Mouse (Mus musculus) embryonic facial prominence, embryonic 15.5 days (tissue): ENCODE results near the gene Gipc3. TPM values are rescaled to one million over a fixed set of nuclear protein-coding genes. Genes with fewer than 3 reads are reported as not detected.
A peak's percentile ranks its signal among the peaks of the same experiment; 100 is the strongest.

Experiments
- ATAC-seq: fragments of 200-750 bp; cut with Nextera tagmentation; 2 replicates; pipeline ENCODE4 v1.8.0; 2017; ENCODE audit warnings: low read depth, moderate TSS enrichment; ENCODE audit not compliant: insufficient number of reproducible peaks, low FRiP score, low TSS enrichment
- H3K27ac ChIP-seq: fragments of 300-500 bp; sonication (generic); replicated peaks from 2 replicates; pipeline ENCODE4 v1.5.1; 2015; ENCODE audit warnings: mild to moderate bottlenecking, inconsistent platforms
- H3K27me3 ChIP-seq: fragments of 300-500 bp; sonication (generic); 2 replicates; pipeline ENCODE4 v1.6.1; 2015; ENCODE audit warnings: inconsistent platforms
- H3K36me3 ChIP-seq: fragments of 300-500 bp; sonication (generic); 2 replicates; pipeline ENCODE4 v1.6.1; 2015; ENCODE audit warnings: mild to moderate bottlenecking, inconsistent platforms
- H3K4me1 ChIP-seq: fragments of 300-500 bp; sonication (generic); 2 replicates; pipeline ENCODE4 v1.6.1; 2015; ENCODE audit warnings: inconsistent platforms
- H3K4me2 ChIP-seq: fragments of 300-500 bp; sonication (generic); replicated peaks from 2 replicates; pipeline ENCODE4 v1.6.1; 2015; ENCODE audit warnings: mild to moderate bottlenecking, inconsistent platforms
- H3K4me3 ChIP-seq: fragments of 300-500 bp; sonication (generic); replicated peaks from 2 replicates; pipeline ENCODE4 v1.5.1; 2015; ENCODE audit warnings: mild to moderate bottlenecking, inconsistent platforms
- H3K9ac ChIP-seq: fragments of 300-500 bp; sonication (generic); 2 replicates; pipeline ENCODE4 v1.6.1; 2015; ENCODE audit warnings: inconsistent platforms
- H3K9me3 ChIP-seq: fragments of 300-500 bp; sonication (generic); replicated peaks from 2 replicates; pipeline ENCODE4 v1.6.1; 2016; ENCODE audit warnings: inconsistent platforms
- whole genome bisulfite sequencing: fragments of 180-500 bp; shearing (Covaris S2); methylation state at CpG from one replicate; pipeline ENCODE4 v1.1.7; 2015; 5-methylcytosine and 5-hydroxymethylcytosine counted together
- polyA plus RNA-seq: library from polyadenylated mRNA; unstranded; fragments of >200 nt; fragmentation: Nextera tagmentation; extraction: Ambion mirVana; gene quantifications from 2 replicates; pipeline ENCODE4 v1.2.1, GENCODE M21; 2015

Gene Gipc3
- polyA plus RNA-seq, 1 experiment from 2014 or later, result 0.29 TPM

GRCm38 (mm10) chr10:81304597-81305238 is 38.3 kb downstream of the Gipc3 start:
- H3K27me3 ChIP-seq, result no peaks in the 10 kb centered on the region
- H3K9ac ChIP-seq, result no peak overlapping the region
- H3K27ac ChIP-seq, result no peak overlapping the region
- H3K9me3 ChIP-seq, result no peaks in the 10 kb centered on the region
- WGBS, result 29% methylated on average over 7 of the region's 9 CpGs
- H3K36me3 ChIP-seq, result peaks cover 42% of the 10 kb centered on the region
- no peak overlapping the region for H3K4me2 ChIP-seq
- H3K4me1 ChIP-seq, result peaks cover 24% of the 10 kb centered on the region
- ATAC-seq, result no peak
- no peak overlapping the region for H3K4me3 ChIP-seq

GRCm38 (mm10) chr10:81303761-81304160 is 39.3 kb downstream of the Gipc3 start:
- Histone ChIP-seq H3K9me3 (no peaks in the 10 kb centered on the region), H3K27ac (0 out of 2 replicates have a peak overlapping the region, but pooled peaks have one; percentile 3), H3K4me1 (peaks cover 27% of the 10 kb centered on the region), H3K4me3 (no peak overlapping the region), H3K36me3 (peaks cover 32% of the 10 kb centered on the region), H3K27me3 (no peaks in the 10 kb centered on the region), H3K9ac (no peak overlapping the region), H3K4me2 (no peak overlapping the region)
- no peak for ATAC-seq
- WGBS, result 67% methylated on average over 7 of the region's 7 CpGs

GRCm38 (mm10) chr10:81303258-81303657 is 39.8 kb downstream of the Gipc3 start:
- Histone ChIP-seq H3K27me3 (no peaks in the 10 kb centered on the region), H3K4me2 (no peak overlapping the region; the same call in 1 of the 2 replicates), H3K9me3 (no peaks in the 10 kb centered on the region), H3K4me3 (no peak overlapping the region), H3K36me3 (peaks cover 28% of the 10 kb centered on the region), H3K9ac (no peak overlapping the region), H3K4me1 (peaks cover 29% of the 10 kb centered on the region), H3K27ac (0 out of 2 replicates have a peak overlapping the region, but pooled peaks have one; percentile 3)
- ATAC-seq, result no peak
- WGBS, result 70% methylated on average over 10 of the region's 10 CpGs

- no peak for ATAC-seq
- peaks cover 30% of the 10 kb centered on the region for H3K4me1 ChIP-seq
- WGBS, result 41% methylated on average over 14 of the region's 14 CpGs
- no peaks in the 10 kb centered on the region for H3K9me3 ChIP-seq
- H3K36me3 ChIP-seq, result peaks cover 23% of the 10 kb centered on the region
- H3K9ac ChIP-seq, result no peak overlapping the region
- H3K4me2 ChIP-seq, result no peak overlapping the region; the same call in 1 of the 2 replicates
- H3K27ac ChIP-seq, result 0 out of 2 replicates have a peak overlapping the region, but pooled peaks have one; percentile 3
- no peaks in the 10 kb centered on the region for H3K27me3 ChIP-seq
- H3K4me3 ChIP-seq, result no peak overlapping the region
Measured at GRCm38 (mm10) chr10:81302781-81303218, 40.3 kb downstream of the Gipc3 start.

- H3K9me3 ChIP-seq, result no peaks in the 10 kb centered on the region
- ATAC-seq, result no peak
- peaks cover 33% of the 10 kb centered on the region for H3K4me1 ChIP-seq
- no peaks in the 10 kb centered on the region for H3K27me3 ChIP-seq
- H3K36me3 ChIP-seq, result peaks cover 18% of the 10 kb centered on the region
- 62% methylated on average over 4 of the region's 4 CpGs for WGBS
- H3K9ac ChIP-seq, result no peak overlapping the region
- H3K4me2 ChIP-seq, result no peak overlapping the region
- 0 out of 2 replicates have a peak overlapping the region, but pooled peaks have one; percentile 3 for H3K27ac ChIP-seq
- no peak overlapping the region for H3K4me3 ChIP-seq
Measured at GRCm38 (mm10) chr10:81302288-81302687, 40.8 kb downstream of the Gipc3 start.

GRCm38 (mm10) chr10:81301321-81301720 is 41.7 kb downstream of the Gipc3 start:
- H3K4me3 ChIP-seq, result no peak overlapping the region
- no peaks in the 10 kb centered on the region for H3K9me3 ChIP-seq
- H3K4me2 ChIP-seq, result no peak overlapping the region
- 80% methylated on average over 9 of the region's 9 CpGs for WGBS
- H3K27me3 ChIP-seq, result no peaks in the 10 kb centered on the region
- H3K36me3 ChIP-seq, result peaks cover 9% of the 10 kb centered on the region
- no peak overlapping the region for H3K27ac ChIP-seq
- peaks cover 37% of the 10 kb centered on the region for H3K4me1 ChIP-seq
- ATAC-seq, result no peak
- H3K9ac ChIP-seq, result no peak overlapping the region

GRCm38 (mm10) chr10:81300352-81300907 is 42.6 kb downstream of the Gipc3 start:
- Histone ChIP-seq H3K4me2 (no peak overlapping the region), H3K36me3 (no peaks in the 10 kb centered on the region), H3K4me1 (peaks cover 43% of the 10 kb centered on the region), H3K4me3 (no peak overlapping the region), H3K27me3 (no peaks in the 10 kb centered on the region), H3K9me3 (no peaks in the 10 kb centered on the region), H3K9ac (no peak overlapping the region), H3K27ac (no peak overlapping the region)
- WGBS, result 86% methylated on average over 9 of the region's 9 CpGs
- ATAC-seq, result no peak

- WGBS, result 85% methylated on average over 14 of the region's 14 CpGs
- no peaks in the 10 kb centered on the region for H3K36me3 ChIP-seq
- H3K4me3 ChIP-seq, result no peak overlapping the region
- ATAC-seq, result no peak
- H3K27ac ChIP-seq, result no peak overlapping the region
- H3K27me3 ChIP-seq, result no peaks in the 10 kb centered on the region
- H3K9me3 ChIP-seq, result no peaks in the 10 kb centered on the region
- H3K4me1 ChIP-seq, result peaks cover 49% of the 10 kb centered on the region
- no peak overlapping the region for H3K4me2 ChIP-seq
- H3K9ac ChIP-seq, result no peak overlapping the region
Measured at GRCm38 (mm10) chr10:81299585-81300351, 43.3 kb downstream of the Gipc3 start.

- no peak overlapping the region for H3K27ac ChIP-seq
- 93% methylated on average over 17 of the region's 17 CpGs for WGBS
- H3K36me3 ChIP-seq, result no peaks in the 10 kb centered on the region
- no peak overlapping the region for H3K9ac ChIP-seq
- H3K9me3 ChIP-seq, result no peaks in the 10 kb centered on the region
- no peak for ATAC-seq
- peaks cover 60% of the 10 kb centered on the region for H3K4me1 ChIP-seq
- H3K4me2 ChIP-seq, result no peak overlapping the region
- H3K27me3 ChIP-seq, result no peaks in the 10 kb centered on the region
- H3K4me3 ChIP-seq, result no peak overlapping the region
Measured at GRCm38 (mm10) chr10:81298369-81299100, 44.5 kb downstream of the Gipc3 start.

- no peak for ATAC-seq
- H3K27me3 ChIP-seq, result no peaks in the 10 kb centered on the region
- no peak overlapping the region for H3K4me2 ChIP-seq
- H3K4me1 ChIP-seq, result peaks cover 56% of the 10 kb centered on the region
- no peaks in the 10 kb centered on the region for H3K9me3 ChIP-seq
- H3K36me3 ChIP-seq, result no peaks in the 10 kb centered on the region
- 54% methylated on average over 10 of the region's 10 CpGs for WGBS
- peak overlapping the region; percentile 17; the same call in 1 of the 2 replicates for H3K27ac ChIP-seq
- no peak overlapping the region for H3K9ac ChIP-seq
- H3K4me3 ChIP-seq, result no peak overlapping the region
Measured at GRCm38 (mm10) chr10:81297845-81298244, 45.2 kb downstream of the Gipc3 start.

- no peaks in the 10 kb centered on the region for H3K27me3 ChIP-seq
- H3K9ac ChIP-seq, result no peak overlapping the region
- 80% methylated on average over 6 of the region's 6 CpGs for WGBS
- no peaks in the 10 kb centered on the region for H3K36me3 ChIP-seq
- no peak overlapping the region for H3K4me3 ChIP-seq
- no peak overlapping the region for H3K4me2 ChIP-seq
- H3K27ac ChIP-seq, result 0 out of 2 replicates have a peak overlapping the region, but pooled peaks have one; percentile 17
- no peaks in the 10 kb centered on the region for H3K9me3 ChIP-seq
- peaks cover 50% of the 10 kb centered on the region for H3K4me1 ChIP-seq
- ATAC-seq, result no peak
Measured at GRCm38 (mm10) chr10:81297246-81297645, 45.8 kb downstream of the Gipc3 start.
